Comparison of ENCODE assay signal across 8 mouse cellular contexts in genomic region chr1:89580031-89580998, GRCm38 (mm10).
A peak's percentile ranks its signal among the peaks of the same experiment; 100 is the strongest.
DNase-seq lines count a peak whose midpoint lies in the region; ATAC-seq lines count a peak whose summit lies in the region.

No protein-coding gene starts in this region.

- H3K27ac ChIP-seq in forebrain, embryonic 10.5 days, result peak overlapping the region; percentile 92
- peak overlapping the region; percentile 58 for H3K27ac ChIP-seq in heart, embryonic 13.5 days (replicated peaks)
- no peak overlapping the region for H3K27ac ChIP-seq in liver, embryonic 13.5 days
- H3K27ac ChIP-seq in neural tube, embryonic 13.5 days (replicated peaks), result peak overlapping the region; percentile 99

- H3K4me1 ChIP-seq in forebrain, embryonic 10.5 days, result peaks cover 87% of the 10 kb centered on the region
- H3K4me1 ChIP-seq in heart, embryonic 13.5 days, result peaks cover 55% of the 10 kb centered on the region
- H3K4me1 ChIP-seq in liver, embryonic 13.5 days (replicated peaks), result peaks cover 21% of the 10 kb centered on the region
- H3K4me1 ChIP-seq in neural tube, embryonic 13.5 days (replicated peaks), result peaks cover 86% of the 10 kb centered on the region

- H3K9ac ChIP-seq in heart, embryonic 13.5 days, result peak overlapping the region; percentile 87
- peak overlapping the region; percentile 41; the same call in 1 of the 2 replicates for H3K9ac ChIP-seq in liver, embryonic 13.5 days
- H3K9ac ChIP-seq in neural tube, embryonic 13.5 days, result peak overlapping the region; percentile 96

- peaks cover 29% of the 10 kb centered on the region for H3K27me3 ChIP-seq in forebrain, embryonic 10.5 days (ENCODE audit: poor library complexity, severe bottlenecking)
- peaks cover 23% of the 10 kb centered on the region for H3K27me3 ChIP-seq in heart, embryonic 13.5 days (replicated peaks)
- H3K27me3 ChIP-seq in liver, embryonic 13.5 days, result peaks cover 54% of the 10 kb centered on the region
- no peaks in the 10 kb centered on the region for H3K27me3 ChIP-seq in neural tube, embryonic 13.5 days

- H3K4me2 ChIP-seq in heart, embryonic 13.5 days, result peak overlapping the region; percentile 100
- peak overlapping the region; percentile 77 for H3K4me2 ChIP-seq in liver, embryonic 13.5 days
- peak overlapping the region; percentile 97 for H3K4me2 ChIP-seq in neural tube, embryonic 13.5 days

- peak overlapping the region; percentile 85 for H3K4me3 ChIP-seq in forebrain, embryonic 10.5 days
- H3K4me3 ChIP-seq in heart, embryonic 13.5 days, result peak overlapping the region; percentile 76
- peak overlapping the region; percentile 60 for H3K4me3 ChIP-seq in liver, embryonic 13.5 days (replicated peaks)
- peak overlapping the region; percentile 93 for H3K4me3 ChIP-seq in neural tube, embryonic 13.5 days

- H3K36me3 ChIP-seq in forebrain, embryonic 10.5 days (replicated peaks), result no peaks in the 10 kb centered on the region
- no peaks in the 10 kb centered on the region for H3K36me3 ChIP-seq in heart, embryonic 13.5 days
- H3K36me3 ChIP-seq in liver, embryonic 13.5 days, result no peaks in the 10 kb centered on the region
- no peaks in the 10 kb centered on the region for H3K36me3 ChIP-seq in neural tube, embryonic 13.5 days

- peak; percentile 67 for DNase-seq in 3T3-L1 (ENCODE audit: low read depth, low spot score)
- DNase-seq in brain, adult 2 months (ENCODE audit: low read depth, low spot score), result peak; percentile 95
- DNase-seq in forebrain, embryonic 10.5 days (ENCODE audit: extremely low spot score, low spot score), result peak; percentile 73
- peak; percentile 90 for DNase-seq in kidney, postnatal 14 days
- no peak for DNase-seq in liver, embryonic 13.5 days
- DNase-seq in thymus, postnatal 25 days, result peak; percentile 47

- under 1% methylated on average over 140 of the region's 146 CpGs for WGBS in forebrain, embryonic 10.5 days
- WGBS in heart, embryonic 13.5 days, result under 1% methylated on average over 115 of the region's 146 CpGs
- WGBS in liver, embryonic 13.5 days (ENCODE audit: insufficient replicate concordance), result under 1% methylated on average over 138 of the region's 146 CpGs
- under 1% methylated on average over 100 of the region's 146 CpGs for WGBS in neural tube, embryonic 13.5 days

- no peaks in the 10 kb centered on the region for H3K9me3 ChIP-seq in forebrain, embryonic 10.5 days
- H3K9me3 ChIP-seq in heart, embryonic 13.5 days, result no peaks in the 10 kb centered on the region
- H3K9me3 ChIP-seq in liver, embryonic 13.5 days (replicated peaks), result no peaks in the 10 kb centered on the region
- H3K9me3 ChIP-seq in neural tube, embryonic 13.5 days, result no peaks in the 10 kb centered on the region

- ATAC-seq in heart, embryonic 13.5 days (ENCODE audit: extremely low read depth, insufficient number of reproducible peaks, low FRiP score, low TSS enrichment), result 0 out of 2 replicates have a peak, but pooled peaks have one; percentile 15
- ATAC-seq in liver, embryonic 13.5 days (ENCODE audit: low read depth), result peak; percentile 48
- ATAC-seq in neural tube, embryonic 13.5 days (ENCODE audit: low read depth), result peak; percentile 70

Comparison
In these comparisons a context has a peak if more than half of its experiments do, and no peak if none do; other contexts are left out.
1. ATAC-seq: peak in every context shown above with its lines; median percentile 70 in neural tube, embryonic 13.5 days; 48 in liver, embryonic 13.5 days; 15 in heart, embryonic 13.5 days.
2. H3K9ac ChIP-seq: peak in every context shown above with its lines; median percentile 96 in neural tube, embryonic 13.5 days; 87 in heart, embryonic 13.5 days; 41 in liver, embryonic 13.5 days.